Mouse (Mus musculus) embryonic facial prominence, embryonic 10.5 days (tissue): Measurements from ENCODE around the gene Ttc28. TPM values are rescaled to one million over a fixed set of nuclear protein-coding genes. Genes with fewer than 3 reads are reported as not detected.

Source experiments
- DNase-seq: peaks from one replicate; pipeline ENCODE4 v3.0.0-alpha.2; 2017; ENCODE audit warnings: low spot score
- H3K27ac ChIP-seq: fragments of 300-500 bp; sonication (generic); replicated peaks from 2 replicates; pipeline ENCODE4 v1.5.1; 2016; ENCODE audit warnings: mild to moderate bottlenecking
- H3K27me3 ChIP-seq: fragments of 300-500 bp; sonication (generic); replicated peaks from 2 replicates; pipeline ENCODE4 v1.6.1; 2016; ENCODE audit warnings: low read depth, mild to moderate bottlenecking; ENCODE audit not compliant: poor library complexity, severe bottlenecking
- H3K36me3 ChIP-seq: fragments of 300-500 bp; sonication (generic); replicated peaks from 2 replicates; pipeline ENCODE4 v1.6.1; 2016; ENCODE audit warnings: mild to moderate bottlenecking, moderate library complexity
- H3K4me1 ChIP-seq: fragments of 300-500 bp; sonication (generic); 2 replicates; pipeline ENCODE4 v1.6.1; 2016
- H3K4me3 ChIP-seq: fragments of 300-500 bp; sonication (generic); 2 replicates; pipeline ENCODE4 v1.5.1; 2016; ENCODE audit warnings: mild to moderate bottlenecking, moderate library complexity
- H3K9me3 ChIP-seq: fragments of 300-500 bp; sonication (generic); 2 replicates; pipeline ENCODE4 v1.6.1; 2016; ENCODE audit warnings: mild to moderate bottlenecking
- WGBS: fragments of 180-500 bp; shearing (Covaris S2); methylation state at CpG from one replicate; pipeline ENCODE4 v1.1.7; 2016; 5-methylcytosine and 5-hydroxymethylcytosine counted together
- polyA plus RNA-seq: library from polyadenylated mRNA; unstranded; fragments of >200 nt; fragmentation: Nextera tagmentation; extraction: Ambion mirVana; gene quantifications from 2 replicates; pipeline ENCODE4 v1.2.1, GENCODE M21; 2016

The Ttc28 gene
- polyA plus RNA-seq, 1 experiment from 2014 or later: 12.8 TPM

GRCm38 (mm10) chr5:111225306-111225705 lies 345.7 kb downstream of the Ttc28 start:
- Histone ChIP-seq H3K27ac (peak overlapping the region; percentile 67), H3K9me3 (no peaks in the 10 kb centered on the region), H3K36me3 (peaks cover 47% of the 10 kb centered on the region), H3K27me3 (0 out of 2 replicates have a peak, but pooled peaks cover 5% of the 10 kb centered on the region), H3K4me3 (no peak overlapping the region), H3K4me1 (peaks cover 76% of the 10 kb centered on the region)
- no peak for DNase-seq
- 86% methylated on average over 11 of the region's 11 CpGs for WGBS

GRCm38 (mm10) chr5:111226486-111226885 lies 346.9 kb downstream of the Ttc28 start:
- Histone ChIP-seq H3K36me3 (peaks cover 58% of the 10 kb centered on the region), H3K27me3 (0 out of 2 replicates have a peak, but pooled peaks cover 5% of the 10 kb centered on the region), H3K4me3 (no peak overlapping the region), H3K27ac (peak overlapping the region; percentile 79), H3K4me1 (peaks cover 76% of the 10 kb centered on the region), H3K9me3 (no peaks in the 10 kb centered on the region)
- DNase-seq: no peak
- WGBS: 88% methylated on average over 10 of the region's 10 CpGs

- H3K27ac ChIP-seq: peak overlapping the region; percentile 79
- 0 out of 2 replicates have a peak, but pooled peaks cover 5% of the 10 kb centered on the region for H3K27me3 ChIP-seq
- no peaks in the 10 kb centered on the region for H3K9me3 ChIP-seq
- H3K36me3 ChIP-seq: peaks cover 64% of the 10 kb centered on the region
- WGBS: 26% methylated on average over 5 of the region's 5 CpGs
- peaks cover 78% of the 10 kb centered on the region for H3K4me1 ChIP-seq
- 0 out of 2 replicates have a peak overlapping the region, but pooled peaks have one; percentile 8 for H3K4me3 ChIP-seq
- DNase-seq: peak; percentile 74
Observed at GRCm38 (mm10) chr5:111227850-111228249, 348.2 kb downstream of the Ttc28 start.

- no peak overlapping the region for H3K4me3 ChIP-seq
Observed at GRCm38 (mm10) chr5:111228302-111229040, 348.9 kb downstream of the Ttc28 start.

GRCm38 (mm10) chr5:111229041-111229394 lies 349.4 kb downstream of the Ttc28 start:
- DNase-seq: no peak
- Histone ChIP-seq H3K27ac (peak overlapping the region; percentile 79), H3K4me1 (peaks cover 83% of the 10 kb centered on the region), H3K27me3 (0 out of 2 replicates have a peak, but pooled peaks cover 5% of the 10 kb centered on the region), H3K36me3 (peaks cover 52% of the 10 kb centered on the region), H3K4me3 (no peak overlapping the region), H3K9me3 (no peaks in the 10 kb centered on the region)
- 54% methylated on average over 12 of the region's 12 CpGs for WGBS

More at GRCm38 (mm10) chr5:111228302-111229040, 348.9 kb downstream of the Ttc28 start:
- Histone ChIP-seq H3K27ac (peak overlapping the region; percentile 79), H3K4me1 (peaks cover 82% of the 10 kb centered on the region), H3K27me3 (0 out of 2 replicates have a peak, but pooled peaks cover 5% of the 10 kb centered on the region), H3K36me3 (peaks cover 58% of the 10 kb centered on the region), H3K9me3 (no peaks in the 10 kb centered on the region)
- WGBS: 48% methylated on average over 14 of the region's 14 CpGs
- DNase-seq: peak; percentile 56

GRCm38 (mm10) chr5:111229671-111230070 lies 350.1 kb downstream of the Ttc28 start:
- Histone ChIP-seq H3K4me1 (peaks cover 88% of the 10 kb centered on the region), H3K36me3 (peaks cover 46% of the 10 kb centered on the region), H3K9me3 (no peaks in the 10 kb centered on the region), H3K27ac (peak overlapping the region; percentile 79; the same call in 1 of the 2 replicates), H3K4me3 (no peak overlapping the region), H3K27me3 (0 out of 2 replicates have a peak, but pooled peaks cover 5% of the 10 kb centered on the region)
- no peak for DNase-seq
- WGBS: 45% methylated on average over 3 of the region's 3 CpGs

- no peak overlapping the region for H3K4me3 ChIP-seq
- H3K27ac ChIP-seq: no peak overlapping the region; the same call in 1 of the 2 replicates
- WGBS: 71% methylated on average over 13 of the region's 13 CpGs
- DNase-seq: peak; percentile 30
- 0 out of 2 replicates have a peak, but pooled peaks cover 5% of the 10 kb centered on the region for H3K27me3 ChIP-seq
- no peaks in the 10 kb centered on the region for H3K9me3 ChIP-seq
- H3K36me3 ChIP-seq: peaks cover 41% of the 10 kb centered on the region
- H3K4me1 ChIP-seq: peaks cover 89% of the 10 kb centered on the region
Observed at GRCm38 (mm10) chr5:111231044-111231443, 351.4 kb downstream of the Ttc28 start.

GRCm38 (mm10) chr5:111231769-111232168 lies 352.2 kb downstream of the Ttc28 start:
- H3K9me3 ChIP-seq: no peaks in the 10 kb centered on the region
- peaks cover 83% of the 10 kb centered on the region for H3K4me1 ChIP-seq
- DNase-seq: no peak
- no peak overlapping the region for H3K4me3 ChIP-seq
- H3K27ac ChIP-seq: peak overlapping the region; percentile 35; the same call in 1 of the 2 replicates
- 75% methylated on average over 1 of the region's 1 CpGs for WGBS
- H3K36me3 ChIP-seq: peaks cover 39% of the 10 kb centered on the region
- 0 out of 2 replicates have a peak, but pooled peaks cover 5% of the 10 kb centered on the region for H3K27me3 ChIP-seq

- Histone ChIP-seq H3K4me1 (peaks cover 69% of the 10 kb centered on the region), H3K36me3 (peaks cover 40% of the 10 kb centered on the region), H3K27ac (peak overlapping the region; percentile 21; the same call in 1 of the 2 replicates), H3K27me3 (0 out of 2 replicates have a peak, but pooled peaks cover 5% of the 10 kb centered on the region), H3K4me3 (no peak overlapping the region), H3K9me3 (no peaks in the 10 kb centered on the region)
- DNase-seq: peak; percentile 52
- 60% methylated on average over 24 of the region's 24 CpGs for WGBS
Observed at GRCm38 (mm10) chr5:111233022-111233709, 353.6 kb downstream of the Ttc28 start.

GRCm38 (mm10) chr5:111235131-111235530 lies 355.5 kb downstream of the Ttc28 start:
- 85% methylated on average over 12 of the region's 12 CpGs for WGBS
- no peaks in the 10 kb centered on the region for H3K9me3 ChIP-seq
- no peak overlapping the region for H3K27ac ChIP-seq
- peaks cover 54% of the 10 kb centered on the region for H3K4me1 ChIP-seq
- no peak overlapping the region for H3K4me3 ChIP-seq
- DNase-seq: no peak
- H3K36me3 ChIP-seq: peaks cover 59% of the 10 kb centered on the region
- no peaks in the 10 kb centered on the region for H3K27me3 ChIP-seq

GRCm38 (mm10) chr5:111237176-111237636 lies 357.6 kb downstream of the Ttc28 start:
- H3K36me3 ChIP-seq: peaks cover 53% of the 10 kb centered on the region
- H3K9me3 ChIP-seq: no peaks in the 10 kb centered on the region
- H3K27me3 ChIP-seq: 0 out of 2 replicates have a peak, but pooled peaks cover 7% of the 10 kb centered on the region
- H3K27ac ChIP-seq: no peak overlapping the region
- WGBS: 95% methylated on average over 9 of the region's 9 CpGs
- DNase-seq: no peak
- peaks cover 42% of the 10 kb centered on the region for H3K4me1 ChIP-seq
- H3K4me3 ChIP-seq: no peak overlapping the region

GRCm38 (mm10) chr5:111239223-111239622 lies 359.6 kb downstream of the Ttc28 start:
- H3K9me3 ChIP-seq: no peaks in the 10 kb centered on the region
- H3K4me3 ChIP-seq: no peak overlapping the region
- peaks cover 51% of the 10 kb centered on the region for H3K36me3 ChIP-seq
- WGBS: 40% methylated on average over 7 of the region's 7 CpGs
- H3K27me3 ChIP-seq: 0 out of 2 replicates have a peak, but pooled peaks cover 7% of the 10 kb centered on the region
- DNase-seq: peak; percentile 32
- peaks cover 48% of the 10 kb centered on the region for H3K4me1 ChIP-seq
- H3K27ac ChIP-seq: no peak overlapping the region
